Mouse (Mus musculus) midbrain, embryonic 13.5 days (tissue): ENCODE measurements around the gene F2rl1. TPM values are rescaled to one million over a fixed set of nuclear protein-coding genes. Genes with fewer than 3 reads are reported as not detected.

Experiments used
- ATAC-seq: fragments of 200-750 bp; cut with Nextera tagmentation; 2 replicates; pipeline ENCODE4 v1.8.0; 2017; ENCODE audit warnings: mild to moderate bottlenecking, moderate TSS enrichment, moderate library complexity
- H3K27ac ChIP-seq: fragments of 300-500 bp; sonication (generic); 2 replicates; pipeline ENCODE4 v1.5.1; 2015; ENCODE audit warnings: inconsistent platforms, mild to moderate bottlenecking, moderate library complexity
- H3K27me3 ChIP-seq: fragments of 300-500 bp; sonication (generic); 2 replicates; pipeline ENCODE4 v1.6.1; 2015; ENCODE audit warnings: mild to moderate bottlenecking, inconsistent platforms
- H3K36me3 ChIP-seq: fragments of 300-500 bp; sonication (generic); 2 replicates; pipeline ENCODE4 v1.6.1; 2015; ENCODE audit warnings: mild to moderate bottlenecking, inconsistent platforms
- H3K4me1 ChIP-seq: fragments of 300-500 bp; sonication (generic); replicated peaks from 2 replicates; pipeline ENCODE4 v1.6.1; 2015; ENCODE audit warnings: inconsistent platforms
- H3K4me2 ChIP-seq: fragments of 300-500 bp; sonication (generic); replicated peaks from 2 replicates; pipeline ENCODE4 v1.6.1; 2015; ENCODE audit warnings: moderate library complexity, mild to moderate bottlenecking, inconsistent platforms
- H3K4me3 ChIP-seq: fragments of 300-500 bp; sonication (generic); replicated peaks from 2 replicates; pipeline ENCODE4 v1.5.1; 2015; ENCODE audit warnings: mild to moderate bottlenecking, inconsistent platforms
- H3K9ac ChIP-seq: fragments of 300-500 bp; sonication (generic); replicated peaks from 2 replicates; pipeline ENCODE4 v1.6.1; 2015; ENCODE audit warnings: mild to moderate bottlenecking, inconsistent platforms
- H3K9me3 ChIP-seq: fragments of 300-500 bp; sonication (generic); 2 replicates; pipeline ENCODE4 v1.6.1; 2016; ENCODE audit warnings: mild to moderate bottlenecking, inconsistent platforms
- WGBS: fragments of 180-500 bp; shearing (Covaris S2); methylation state at CpG from one replicate; pipeline ENCODE4 v1.1.7; 2015; 5-methylcytosine and 5-hydroxymethylcytosine counted together
- polyA plus RNA-seq: library from polyadenylated mRNA; unstranded; fragments of >200 nt; fragmentation: Nextera tagmentation; extraction: Ambion mirVana; gene quantifications from 2 replicates; pipeline ENCODE4 v1.2.1, GENCODE M21; 2015

F2rl1 gene
- 0.17 and 0.20 TPM in 2 replicates for polyA plus RNA-seq

- H3K4me2 ChIP-seq: peak within 1 kb of the TSS; percentile 70
- peaks cover 53% of the 10 kb centered on the region for H3K27me3 ChIP-seq
- no peak within 1 kb of the TSS for H3K27ac ChIP-seq
- H3K4me1 ChIP-seq: peaks cover 14% of the 10 kb centered on the region
- peak; percentile 81 for ATAC-seq
- WGBS: under 1% methylated on average over 54 of the region's 54 CpGs
- H3K4me3 ChIP-seq: peak within 1 kb of the TSS; percentile 43
- no peaks in the 10 kb centered on the region for H3K36me3 ChIP-seq
- peak within 1 kb of the TSS; percentile 44 for H3K9ac ChIP-seq
- no peaks in the 10 kb centered on the region for H3K9me3 ChIP-seq
These were observed at the start of gene F2rl1 for GRCm38 (mm10) chr13:95524674-95525491. TSS of gene F2rl1 (minus strand) at chr13:95525227.

GRCm38 (mm10) chr13:95570877-95571276, 45.9 kb upstream of the F2rl1 start:
- Histone ChIP-seq H3K9me3 (no peaks in the 10 kb centered on the region), H3K27me3 (no peaks in the 10 kb centered on the region), H3K4me3 (no peak overlapping the region), H3K4me2 (no peak overlapping the region), H3K36me3 (no peaks in the 10 kb centered on the region), H3K4me1 (no peaks in the 10 kb centered on the region), H3K27ac (no peak overlapping the region), H3K9ac (no peak overlapping the region)
- WGBS: 99% methylated on average over 4 of the region's 4 CpGs
- no peak for ATAC-seq

GRCm38 (mm10) chr13:95569326-95569725, 44.3 kb upstream of the F2rl1 start:
- no peak overlapping the region for H3K4me3 ChIP-seq
- ATAC-seq: no peak

GRCm38 (mm10) chr13:95568336-95568735, 43.3 kb upstream of the F2rl1 start:
- H3K4me2 ChIP-seq: no peak overlapping the region
- WGBS: 97% methylated on average over 3 of the region's 3 CpGs
- no peaks in the 10 kb centered on the region for H3K9me3 ChIP-seq
- no peaks in the 10 kb centered on the region for H3K27me3 ChIP-seq
- no peak overlapping the region for H3K9ac ChIP-seq
- no peaks in the 10 kb centered on the region for H3K36me3 ChIP-seq
- no peak overlapping the region for H3K4me3 ChIP-seq
- no peak overlapping the region for H3K27ac ChIP-seq
- ATAC-seq: no peak
- no peaks in the 10 kb centered on the region for H3K4me1 ChIP-seq

More at GRCm38 (mm10) chr13:95569326-95569725, 44.3 kb upstream of the F2rl1 start:
- no peaks in the 10 kb centered on the region for H3K36me3 ChIP-seq
- H3K27me3 ChIP-seq: no peaks in the 10 kb centered on the region
- no peaks in the 10 kb centered on the region for H3K9me3 ChIP-seq
- no peak overlapping the region for H3K4me2 ChIP-seq
- no peaks in the 10 kb centered on the region for H3K4me1 ChIP-seq
- H3K9ac ChIP-seq: no peak overlapping the region
- H3K27ac ChIP-seq: no peak overlapping the region

- no peak overlapping the region for H3K27ac ChIP-seq
- H3K9me3 ChIP-seq: no peaks in the 10 kb centered on the region
- no peaks in the 10 kb centered on the region for H3K27me3 ChIP-seq
- H3K4me1 ChIP-seq: no peaks in the 10 kb centered on the region
- H3K9ac ChIP-seq: no peak overlapping the region
- H3K4me3 ChIP-seq: no peak overlapping the region
- no peak overlapping the region for H3K4me2 ChIP-seq
- ATAC-seq: no peak
- no peaks in the 10 kb centered on the region for H3K36me3 ChIP-seq
- 94% methylated on average over 15 of the region's 15 CpGs for WGBS
These were observed 42.0 kb upstream of the F2rl1 start for GRCm38 (mm10) chr13:95566841-95567551.

GRCm38 (mm10) chr13:95563693-95564092, 38.7 kb upstream of the F2rl1 start:
- ATAC-seq: peak; percentile 88
- Histone ChIP-seq H3K9me3 (no peaks in the 10 kb centered on the region), H3K27me3 (no peaks in the 10 kb centered on the region), H3K27ac (no peak overlapping the region), H3K36me3 (no peaks in the 10 kb centered on the region), H3K4me1 (no peaks in the 10 kb centered on the region), H3K9ac (no peak overlapping the region), H3K4me3 (no peak overlapping the region), H3K4me2 (no peak overlapping the region)
- WGBS: 0% methylated on average over 3 of the region's 3 CpGs

GRCm38 (mm10) chr13:95563066-95563610, 38.1 kb upstream of the F2rl1 start:
- H3K36me3 ChIP-seq: no peaks in the 10 kb centered on the region
- H3K9me3 ChIP-seq: no peaks in the 10 kb centered on the region
- no peak overlapping the region for H3K4me3 ChIP-seq
- H3K27ac ChIP-seq: no peak overlapping the region
- H3K27me3 ChIP-seq: no peaks in the 10 kb centered on the region
- H3K4me1 ChIP-seq: no peaks in the 10 kb centered on the region
- ATAC-seq: no peak
- H3K4me2 ChIP-seq: no peak overlapping the region
- no peak overlapping the region for H3K9ac ChIP-seq
- 58% methylated on average over 10 of the region's 10 CpGs for WGBS

GRCm38 (mm10) chr13:95557326-95557725, 32.3 kb upstream of the F2rl1 start:
- Histone ChIP-seq H3K4me3 (no peak overlapping the region), H3K36me3 (no peaks in the 10 kb centered on the region), H3K9ac (no peak overlapping the region), H3K4me1 (no peaks in the 10 kb centered on the region), H3K27me3 (no peaks in the 10 kb centered on the region), H3K27ac (no peak overlapping the region), H3K4me2 (no peak overlapping the region), H3K9me3 (no peaks in the 10 kb centered on the region)
- no peak for ATAC-seq
- WGBS: 79% methylated on average over 7 of the region's 7 CpGs

GRCm38 (mm10) chr13:95553885-95554492, 29.0 kb upstream of the F2rl1 start:
- no peak overlapping the region for H3K9ac ChIP-seq
- WGBS: 84% methylated on average over 11 of the region's 11 CpGs
- ATAC-seq: no peak

GRCm38 (mm10) chr13:95550636-95551370, 25.8 kb upstream of the F2rl1 start:
- H3K4me2 ChIP-seq: no peak overlapping the region
- 87% methylated on average over 2 of the region's 2 CpGs for WGBS
- H3K9ac ChIP-seq: no peak overlapping the region
- ATAC-seq: no peak
- H3K36me3 ChIP-seq: no peaks in the 10 kb centered on the region
- no peak overlapping the region for H3K4me3 ChIP-seq
- H3K4me1 ChIP-seq: peaks cover 37% of the 10 kb centered on the region
- H3K9me3 ChIP-seq: no peaks in the 10 kb centered on the region
- no peak overlapping the region for H3K27ac ChIP-seq
- no peaks in the 10 kb centered on the region for H3K27me3 ChIP-seq

More at GRCm38 (mm10) chr13:95553885-95554492, 29.0 kb upstream of the F2rl1 start:
- Histone ChIP-seq H3K27ac (no peak overlapping the region), H3K4me3 (no peak overlapping the region), H3K36me3 (no peaks in the 10 kb centered on the region), H3K27me3 (no peaks in the 10 kb centered on the region), H3K4me1 (peaks cover 8% of the 10 kb centered on the region), H3K4me2 (no peak overlapping the region), H3K9me3 (no peaks in the 10 kb centered on the region)

GRCm38 (mm10) chr13:95549421-95549820, 24.4 kb upstream of the F2rl1 start:
- 0 out of 2 replicates have a peak overlapping the region, but pooled peaks have one; percentile 3 for H3K4me2 ChIP-seq
- 4% methylated on average over 3 of the region's 3 CpGs for WGBS

More at GRCm38 (mm10) chr13:95549421-95549820, 24.4 kb upstream of the F2rl1 start:
- Histone ChIP-seq H3K27ac (no peak overlapping the region), H3K4me3 (no peak overlapping the region), H3K36me3 (no peaks in the 10 kb centered on the region), H3K9ac (no peak overlapping the region), H3K27me3 (no peaks in the 10 kb centered on the region), H3K9me3 (no peaks in the 10 kb centered on the region), H3K4me1 (peaks cover 38% of the 10 kb centered on the region)
- ATAC-seq: no peak
